Comparison of ENCODE assay signal across 16 mouse cellular contexts in the genomic region with DNA sequence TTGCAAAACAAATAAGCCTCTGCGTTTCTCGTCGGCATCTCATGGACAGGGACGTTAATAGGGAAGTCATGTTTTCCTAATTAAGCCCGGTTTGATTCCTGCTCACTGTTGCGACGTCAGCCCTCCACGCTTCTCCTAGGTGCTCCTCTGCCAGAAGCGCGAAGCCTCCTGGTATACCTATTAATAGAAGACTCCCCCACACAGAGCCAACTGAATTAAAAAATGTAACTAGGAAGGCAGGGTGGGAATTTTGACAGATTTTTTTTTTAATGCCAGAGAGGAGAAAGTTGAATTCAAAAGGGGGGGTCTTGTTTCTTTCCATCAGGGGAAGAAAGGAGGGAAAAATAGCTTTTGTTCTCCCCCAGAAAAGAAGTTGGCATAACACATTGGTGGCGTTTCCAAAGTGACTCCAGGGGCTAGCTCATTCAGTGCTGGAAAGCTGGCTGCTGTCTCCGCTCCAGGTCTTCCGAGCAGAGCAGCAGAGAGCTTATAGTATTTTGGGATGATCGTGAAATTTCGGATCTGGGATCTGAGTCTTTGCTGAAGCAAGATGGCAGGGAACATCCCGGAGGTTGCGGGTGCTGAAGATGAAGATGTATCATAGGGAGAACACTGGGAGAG.
A peak's percentile ranks its signal among the peaks of the same experiment; 100 is the strongest.
DNase-seq lines count a peak whose midpoint lies in the region; ATAC-seq lines count a peak whose summit lies in the region.
"Had no signal": no experiment of that assay in that cellular context is flagged by ENCODE, and none has a peak within 500 bp of the region (broad histone marks: within the 10 kb centered on the region; RNA-seq: fewer than 3 reads in every experiment).

No protein-coding gene starts in this region.

- H3K4me3 ChIP-seq in embryonic facial prominence, embryonic 11.5 days (ENCODE audit: low read depth, low read length), result no peak overlapping the region
- H3K4me3 ChIP-seq in embryonic facial prominence, embryonic 10.5 days, result no peak overlapping the region
- no peak overlapping the region for H3K4me3 ChIP-seq in hindbrain, embryonic 16.5 days (ENCODE audit: low read length)
- H3K4me3 ChIP-seq in hindbrain, embryonic 11.5 days (ENCODE audit: low read depth, low read length), result no peak overlapping the region
- H3K4me3 ChIP-seq: embryonic facial prominence, embryonic 13.5 days; intestine, embryonic 15.5 days; lung, embryonic 15.5 days; megakaryocyte, embryonic 14.5 days; stomach, embryonic 15.5 days had no signal

- H3K36me3 ChIP-seq in embryonic facial prominence, embryonic 11.5 days (replicated peaks; ENCODE audit: control insufficient read depth, insufficient read depth, low read depth, low read length), result no peaks in the 10 kb centered on the region
- H3K36me3 ChIP-seq in embryonic facial prominence, embryonic 10.5 days (replicated peaks), result no peaks in the 10 kb centered on the region
- no peaks in the 10 kb centered on the region for H3K36me3 ChIP-seq in hindbrain, embryonic 16.5 days (ENCODE audit: control insufficient read depth, insufficient read depth, low read length)
- no peaks in the 10 kb centered on the region for H3K36me3 ChIP-seq in hindbrain, embryonic 11.5 days (ENCODE audit: control insufficient read depth, insufficient read depth, low read length)
- H3K36me3 ChIP-seq: embryonic facial prominence, embryonic 13.5 days; intestine, embryonic 15.5 days; lung, embryonic 15.5 days; stomach, embryonic 15.5 days had no signal

- H3K4me2 ChIP-seq in embryonic facial prominence, embryonic 11.5 days (ENCODE audit: low read depth, low read length), result no peak overlapping the region
- peak overlapping the region; percentile 1; the same call in 1 of the 2 replicates for H3K4me2 ChIP-seq in hindbrain, embryonic 16.5 days (ENCODE audit: low read length)
- no peak overlapping the region for H3K4me2 ChIP-seq in hindbrain, embryonic 11.5 days (replicated peaks; ENCODE audit: low read depth, low read length)
- H3K4me2 ChIP-seq: embryonic facial prominence, embryonic 13.5 days; intestine, embryonic 15.5 days; lung, embryonic 15.5 days; stomach, embryonic 15.5 days had no signal

- H3K27me3 ChIP-seq in embryonic facial prominence, embryonic 11.5 days (ENCODE audit: control insufficient read depth, insufficient read depth, low read length), result no peaks in the 10 kb centered on the region
- H3K27me3 ChIP-seq in embryonic facial prominence, embryonic 10.5 days (replicated peaks; ENCODE audit: low read depth, poor library complexity, severe bottlenecking), result no peaks in the 10 kb centered on the region
- no peaks in the 10 kb centered on the region for H3K27me3 ChIP-seq in hindbrain, embryonic 16.5 days (replicated peaks; ENCODE audit: control insufficient read depth, insufficient read depth, low read length)
- no peaks in the 10 kb centered on the region for H3K27me3 ChIP-seq in hindbrain, embryonic 11.5 days (ENCODE audit: control insufficient read depth, insufficient read depth, low read length)
- H3K27me3 ChIP-seq: embryonic facial prominence, embryonic 13.5 days; intestine, embryonic 15.5 days; lung, embryonic 15.5 days; megakaryocyte, embryonic 14.5 days; stomach, embryonic 15.5 days had no signal

- no peak overlapping the region for H3K27ac ChIP-seq in embryonic facial prominence, embryonic 11.5 days (replicated peaks; ENCODE audit: low read depth, low read length)
- H3K27ac ChIP-seq in embryonic facial prominence, embryonic 10.5 days (replicated peaks), result no peak overlapping the region
- no peak overlapping the region for H3K27ac ChIP-seq in hindbrain, embryonic 16.5 days (ENCODE audit: low read depth, low read length)
- no peak overlapping the region for H3K27ac ChIP-seq in hindbrain, embryonic 11.5 days (ENCODE audit: low read depth, low read length)
- H3K27ac ChIP-seq: embryonic facial prominence, embryonic 13.5 days; intestine, embryonic 15.5 days; kidney, postnatal 0 days; lung, embryonic 15.5 days; stomach, embryonic 15.5 days had no signal

- H3K9ac ChIP-seq in embryonic facial prominence, embryonic 11.5 days (replicated peaks; ENCODE audit: low read length), result no peak overlapping the region
- H3K9ac ChIP-seq in hindbrain, embryonic 16.5 days (ENCODE audit: low read depth, low read length), result no peak overlapping the region
- H3K9ac ChIP-seq in hindbrain, embryonic 11.5 days (ENCODE audit: low read depth, low read length), result no peak overlapping the region
- H3K9ac ChIP-seq: embryonic facial prominence, embryonic 13.5 days; intestine, embryonic 15.5 days; lung, embryonic 15.5 days; stomach, embryonic 15.5 days had no signal

- peak; percentile 6 for DNase-seq in embryonic facial prominence, embryonic 11.5 days (ENCODE audit: low spot score)
- DNase-seq in embryonic facial prominence, embryonic 10.5 days (ENCODE audit: low spot score), result no peak
- no peak for DNase-seq in hindbrain, embryonic 11.5 days (ENCODE audit: low spot score)
- DNase-seq in brain, adult 2 months (ENCODE audit: low read depth, low spot score), result peak; percentile 84
- DNase-seq in left cerebral cortex, postnatal 14 days (ENCODE audit: low spot score in 2 of 2), result peak; percentile 57 to 77
- DNase-seq in ovary, adult 18-20 months (ENCODE audit: low spot score), result no peak
- no peak for DNase-seq in liver
- DNase-seq: cerebellum, adult 9-11 months; thymus, postnatal 36 days had no signal

- WGBS in embryonic facial prominence, embryonic 11.5 days, result 72% methylated on average over 17 of the region's 17 CpGs
- WGBS in embryonic facial prominence, embryonic 10.5 days, result 83% methylated on average over 17 of the region's 17 CpGs
- whole genome bisulfite sequencing in hindbrain, embryonic 16.5 days, result 50% methylated on average over 17 of the region's 17 CpGs
- WGBS in hindbrain, embryonic 11.5 days, result 88% methylated on average over 17 of the region's 17 CpGs

- intact Hi-C loops in left cerebral cortex, postnatal 14 days (cut with DNase I), result no loop called here

- H3K4me1 ChIP-seq in embryonic facial prominence, embryonic 11.5 days (ENCODE audit: control insufficient read depth, insufficient read depth, low read length), result no peaks in the 10 kb centered on the region
- H3K4me1 ChIP-seq in embryonic facial prominence, embryonic 10.5 days, result no peaks in the 10 kb centered on the region
- H3K4me1 ChIP-seq in hindbrain, embryonic 16.5 days (ENCODE audit: control insufficient read depth, insufficient read depth, low read depth, low read length), result no peaks in the 10 kb centered on the region
- H3K4me1 ChIP-seq in hindbrain, embryonic 11.5 days (replicated peaks; ENCODE audit: control insufficient read depth, insufficient read depth, low read length), result no peaks in the 10 kb centered on the region
- H3K4me1 ChIP-seq: embryonic facial prominence, embryonic 13.5 days; intestine, embryonic 15.5 days; lung, embryonic 15.5 days; megakaryocyte, embryonic 14.5 days; stomach, embryonic 15.5 days had no signal

- H3K9me3 ChIP-seq in embryonic facial prominence, embryonic 11.5 days (replicated peaks; ENCODE audit: control insufficient read depth, low read length), result no peaks in the 10 kb centered on the region
- H3K9me3 ChIP-seq in embryonic facial prominence, embryonic 10.5 days, result no peaks in the 10 kb centered on the region
- no peaks in the 10 kb centered on the region for H3K9me3 ChIP-seq in hindbrain, embryonic 16.5 days (ENCODE audit: control insufficient read depth, low read length)
- H3K9me3 ChIP-seq in hindbrain, embryonic 11.5 days (ENCODE audit: control insufficient read depth, low read length), result no peaks in the 10 kb centered on the region
- H3K9me3 ChIP-seq: embryonic facial prominence, embryonic 13.5 days; intestine, embryonic 15.5 days; lung, embryonic 15.5 days; stomach, embryonic 15.5 days had no signal

- no peak for ATAC-seq in embryonic facial prominence, embryonic 11.5 days (replicated peaks; ENCODE audit: insufficient number of reproducible peaks, low FRiP score, low TSS enrichment, low read depth)
- ATAC-seq in hindbrain, embryonic 16.5 days, result no peak
- ATAC-seq in hindbrain, embryonic 11.5 days (ENCODE audit: low FRiP score), result no peak
- ATAC-seq: intestine, embryonic 15.5 days had no signal

Comparison
In these comparisons a context has a peak if more than half of its experiments do, and no peak if none do; other contexts are left out.
1. DNase-seq: peak in embryonic facial prominence, embryonic 11.5 days (single experiment), brain, adult 2 months (single experiment) and left cerebral cortex, postnatal 14 days (2 of 2); none in embryonic facial prominence, embryonic 10.5 days (single experiment), hindbrain, embryonic 11.5 days (single experiment), ovary, adult 18-20 months (single experiment) and liver (single experiment).